Mouse (Mus musculus) megakaryocyte, embryonic 14.5 days (primary cell): ENCODE measurements at regions not wholly inside any gene's neighbourhood (a gene's known extent, or its start where the extent isn't known, plus 50 kb on each side); places are given as distances from the start of the nearest gene placed in this dataset.

Experiments
- H3K27me3 ChIP-seq: replicated peaks from 2 replicates; pipeline ENCODE3; 2012; ENCODE audit warnings: inconsistent platforms
- H3K36me3 ChIP-seq: replicated peaks from 2 replicates; pipeline ENCODE3; 2012; ENCODE audit warnings: low read length, inconsistent platforms, mixed read lengths
- H3K4me1 ChIP-seq: 2 replicates; pipeline ENCODE4 v1.6.1; 2012; ENCODE audit warnings: inconsistent platforms
- H3K4me3 ChIP-seq: replicated peaks from 2 replicates; pipeline ENCODE3; 2012; ENCODE audit warnings: moderate library complexity, mild to moderate bottlenecking, inconsistent platforms
- H3K9me3 ChIP-seq: 2 replicates; pipeline ENCODE4 v1.6.1; 2012; ENCODE audit warnings: inconsistent platforms
- FLI1 ChIP-seq: IDR thresholded peaks from 2 replicates; pipeline ENCODE4 v1.6.1; 2012; ENCODE audit warnings: low read length, inconsistent platforms, mixed read lengths
- GATA1 ChIP-seq: IDR thresholded peaks from 3 replicates; pipeline ENCODE4 v1.6.1; 2012; ENCODE audit warnings: mixed read lengths, low read length, inconsistent platforms, borderline replicate concordance

- H3K4me3 ChIP-seq: no peak overlapping the region
- TF ChIP-seq GATA1 (no peak), FLI1 (no peak)
- H3K27me3 ChIP-seq: no peaks in the 10 kb centered on the region
These were observed 466.2 kb upstream of the Tnp1 start for GRCm38 (mm10) chr1:73481956-73482355.

GRCm38 (mm10) chr1:73479349-73479920 is 463.7 kb upstream of the Tnp1 start:
- no peaks in the 10 kb centered on the region for H3K36me3 ChIP-seq
- no peak overlapping the region for H3K4me3 ChIP-seq
- no peaks in the 10 kb centered on the region for H3K4me1 ChIP-seq
- TF ChIP-seq GATA1: no peak
- TF ChIP-seq FLI1: no peak
- H3K9me3 ChIP-seq: peaks cover 17% of the 10 kb centered on the region
- no peaks in the 10 kb centered on the region for H3K27me3 ChIP-seq

More at GRCm38 (mm10) chr1:73481956-73482355, 466.2 kb upstream of the Tnp1 start:
- Histone ChIP-seq H3K4me1 (no peaks in the 10 kb centered on the region), H3K36me3 (no peaks in the 10 kb centered on the region), H3K9me3 (peaks cover 20% of the 10 kb centered on the region)

GRCm38 (mm10) chr1:73460598-73460997 is 444.9 kb upstream of the Tnp1 start:
- no peak overlapping the region for H3K4me3 ChIP-seq
- no peak for TF ChIP-seq GATA1
- TF ChIP-seq FLI1: no peak
- H3K27me3 ChIP-seq: no peaks in the 10 kb centered on the region
- no peaks in the 10 kb centered on the region for H3K4me1 ChIP-seq
- H3K9me3 ChIP-seq: peaks cover 43% of the 10 kb centered on the region
- H3K36me3 ChIP-seq: no peaks in the 10 kb centered on the region

GRCm38 (mm10) chr1:73459754-73460534 is 444.2 kb upstream of the Tnp1 start:
- TF ChIP-seq FLI1 (no peak), GATA1 (no peak)
- H3K4me3 ChIP-seq: no peak overlapping the region
- no peaks in the 10 kb centered on the region for H3K36me3 ChIP-seq
- peaks cover 41% of the 10 kb centered on the region for H3K9me3 ChIP-seq
- H3K4me1 ChIP-seq: no peaks in the 10 kb centered on the region
- H3K27me3 ChIP-seq: no peaks in the 10 kb centered on the region

- TF ChIP-seq FLI1: no peak
- TF ChIP-seq GATA1: no peak
- Histone ChIP-seq H3K36me3 (no peaks in the 10 kb centered on the region), H3K9me3 (peaks cover 25% of the 10 kb centered on the region)
These were observed 441.6 kb upstream of the Tnp1 start for GRCm38 (mm10) chr1:73457261-73457660.

GRCm38 (mm10) chr1:73456359-73457062 is 440.8 kb upstream of the Tnp1 start:
- Histone ChIP-seq H3K27me3 (no peaks in the 10 kb centered on the region), H3K4me1 (no peaks in the 10 kb centered on the region), H3K4me3 (no peak overlapping the region), H3K36me3 (no peaks in the 10 kb centered on the region), H3K9me3 (peaks cover 27% of the 10 kb centered on the region)
- no peak for TF ChIP-seq GATA1
- no peak for TF ChIP-seq FLI1

More at GRCm38 (mm10) chr1:73457261-73457660, 441.6 kb upstream of the Tnp1 start:
- no peak overlapping the region for H3K4me3 ChIP-seq
- no peaks in the 10 kb centered on the region for H3K27me3 ChIP-seq
- no peaks in the 10 kb centered on the region for H3K4me1 ChIP-seq

- TF ChIP-seq GATA1: no peak
- H3K4me3 ChIP-seq: no peak overlapping the region
These were observed 428.6 kb upstream of the Tnp1 start for GRCm38 (mm10) chr1:73444216-73444890.

GRCm38 (mm10) chr1:73438385-73438784 is 422.7 kb upstream of the Tnp1 start:
- H3K4me3 ChIP-seq: no peak overlapping the region
- no peaks in the 10 kb centered on the region for H3K4me1 ChIP-seq
- TF ChIP-seq FLI1 (no peak), GATA1 (no peak)
- no peaks in the 10 kb centered on the region for H3K36me3 ChIP-seq
- H3K27me3 ChIP-seq: no peaks in the 10 kb centered on the region
- H3K9me3 ChIP-seq: peaks cover 48% of the 10 kb centered on the region

More at GRCm38 (mm10) chr1:73444216-73444890, 428.6 kb upstream of the Tnp1 start:
- Histone ChIP-seq H3K36me3 (no peaks in the 10 kb centered on the region), H3K4me1 (no peaks in the 10 kb centered on the region), H3K27me3 (no peaks in the 10 kb centered on the region), H3K9me3 (peaks cover 36% of the 10 kb centered on the region)

- Histone ChIP-seq H3K27me3 (no peaks in the 10 kb centered on the region), H3K36me3 (no peaks in the 10 kb centered on the region)
- no peak for TF ChIP-seq GATA1
- TF ChIP-seq FLI1: no peak
These were observed 412.4 kb upstream of the Tnp1 start for GRCm38 (mm10) chr1:73428101-73428500.

More at GRCm38 (mm10) chr1:73428101-73428500, 412.4 kb upstream of the Tnp1 start:
- Histone ChIP-seq H3K4me1 (no peaks in the 10 kb centered on the region), H3K9me3 (no peaks in the 10 kb centered on the region), H3K4me3 (no peak overlapping the region)
